Mouse (Mus musculus) liver, embryonic 12.5 days (tissue): ENCODE measurements around the gene Selenow. TPM values are rescaled to one million over a fixed set of nuclear protein-coding genes. Genes with fewer than 3 reads are reported as not detected.
A peak's percentile ranks its signal among the peaks of the same experiment; 100 is the strongest.

ENCODE experiments used
- ATAC-seq: fragments of 200-750 bp; cut with Nextera tagmentation; 2 replicates; pipeline ENCODE4 v1.8.0; 2017; ENCODE audit warnings: moderate number of reproducible peaks, mild to moderate bottlenecking, moderate library complexity
- H3K27ac ChIP-seq: fragments of 300-500 bp; sonication (generic); 2 replicates; pipeline ENCODE4 v1.5.1; 2016; ENCODE audit warnings: mild to moderate bottlenecking
- H3K27me3 ChIP-seq: fragments of 300-500 bp; sonication (generic); replicated peaks from 2 replicates; pipeline ENCODE4 v1.6.1; 2016; ENCODE audit warnings: mild to moderate bottlenecking, moderate library complexity
- H3K36me3 ChIP-seq: fragments of 300-500 bp; sonication (generic); 2 replicates; pipeline ENCODE4 v1.6.1; 2016; ENCODE audit warnings: mild to moderate bottlenecking, moderate library complexity
- H3K4me1 ChIP-seq: fragments of 300-500 bp; sonication (generic); 2 replicates; pipeline ENCODE4 v1.6.1; 2016
- H3K4me2 ChIP-seq: fragments of 300-500 bp; sonication (generic); 2 replicates; pipeline ENCODE4 v1.6.1; 2016; ENCODE audit warnings: mild to moderate bottlenecking, moderate library complexity
- H3K4me3 ChIP-seq: fragments of 300-500 bp; sonication (generic); 2 replicates; pipeline ENCODE4 v1.5.1; 2016; ENCODE audit warnings: mild to moderate bottlenecking, moderate library complexity
- H3K9ac ChIP-seq: fragments of 300-500 bp; sonication (generic); 2 replicates; pipeline ENCODE4 v1.6.1; 2016; ENCODE audit warnings: mild to moderate bottlenecking, moderate library complexity
- H3K9me3 ChIP-seq: fragments of 300-500 bp; sonication (generic); replicated peaks from 2 replicates; pipeline ENCODE4 v1.6.1; 2016; ENCODE audit warnings: mild to moderate bottlenecking, moderate library complexity
- WGBS: fragments of 180-500 bp; shearing (Covaris S2); methylation state at CpG from one replicate; pipeline ENCODE4 v1.1.7; 2016; ENCODE audit not compliant: insufficient replicate concordance; 5-methylcytosine and 5-hydroxymethylcytosine counted together
- polyA plus RNA-seq: library from polyadenylated mRNA; unstranded; fragments of >200 nt; fragmentation: Nextera tagmentation; extraction: Ambion mirVana; gene quantifications from 2 replicates; pipeline ENCODE4 v1.2.1, GENCODE M21; 2016

Selenow gene
- polyA plus RNA-seq, 1 experiment from 2014 or later = 445 TPM

DNA sequence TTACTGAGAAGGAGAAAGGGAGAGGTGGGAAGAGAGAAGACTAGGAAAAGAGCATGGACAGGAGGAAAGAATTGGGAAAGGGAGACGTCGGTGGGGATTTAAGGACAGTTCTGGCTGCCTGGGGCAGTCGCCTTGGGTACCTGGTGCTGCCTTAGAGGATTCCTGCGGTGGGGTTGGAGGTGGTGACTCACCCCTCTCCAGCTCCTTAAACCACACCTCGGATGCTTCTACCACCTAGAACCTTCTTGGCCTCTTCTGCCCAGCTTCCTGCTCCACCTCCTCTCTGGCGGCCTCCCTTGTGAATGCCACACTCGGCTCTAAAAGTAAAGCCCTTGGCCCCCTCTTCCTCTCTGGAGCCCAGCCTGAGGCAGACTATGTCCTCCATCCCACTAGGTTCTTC lies 33.3 kb upstream of the Selenow start:
- peaks cover 27% of the 10 kb centered on the region for H3K27me3 ChIP-seq
- no peak for ATAC-seq
- H3K4me1 ChIP-seq = peaks cover 58% of the 10 kb centered on the region
- 0 out of 2 replicates have a peak, but pooled peaks cover 4% of the 10 kb centered on the region for H3K36me3 ChIP-seq
- WGBS = 0% methylated on average over 7 of the region's 7 CpGs
- H3K9me3 ChIP-seq = 0 out of 2 replicates have a peak, but pooled peaks cover 4% of the 10 kb centered on the region
- H3K27ac ChIP-seq = peak overlapping the region; percentile 70; the same call in 1 of the 2 replicates
- peak overlapping the region; percentile 72 for H3K4me2 ChIP-seq
- H3K4me3 ChIP-seq = peak overlapping the region; percentile 41
- H3K9ac ChIP-seq = peak overlapping the region; percentile 49

DNA sequence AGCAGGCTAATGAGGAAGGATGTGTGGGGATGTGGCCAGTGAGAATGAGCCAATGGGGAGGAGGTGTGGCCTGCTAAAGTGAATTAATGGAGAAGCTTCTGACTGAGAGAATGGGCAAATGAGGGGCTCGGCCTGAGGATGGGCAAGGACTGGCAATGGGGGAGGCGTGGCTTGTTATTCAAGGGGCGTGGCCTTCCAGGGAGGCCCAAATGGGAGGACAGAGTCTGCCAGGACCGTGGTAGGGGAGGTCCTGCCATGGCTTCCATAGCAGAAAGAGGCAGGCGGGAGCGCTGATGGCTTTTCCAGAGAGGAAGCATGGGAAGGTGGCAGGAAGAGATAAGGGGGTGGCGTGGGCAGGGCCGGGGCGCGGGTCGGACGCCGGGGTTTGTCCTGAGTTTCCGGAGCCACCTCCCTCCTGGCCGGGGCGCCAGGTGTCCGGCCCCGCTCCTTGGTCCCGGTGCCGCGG lies 32.8 kb upstream of the Selenow start:
- Histone ChIP-seq H3K9ac (peak overlapping the region; percentile 49), H3K27ac (peak overlapping the region; percentile 70), H3K4me2 (peak overlapping the region; percentile 72), H3K27me3 (peaks cover 30% of the 10 kb centered on the region), H3K9me3 (0 out of 2 replicates have a peak, but pooled peaks cover 4% of the 10 kb centered on the region), H3K36me3 (0 out of 2 replicates have a peak, but pooled peaks cover 4% of the 10 kb centered on the region), H3K4me3 (peak overlapping the region; percentile 41), H3K4me1 (peaks cover 60% of the 10 kb centered on the region)
- ATAC-seq = peak; percentile 57
- WGBS = 2% methylated on average over 21 of the region's 21 CpGs

- Histone ChIP-seq H3K4me1 (peaks cover 65% of the 10 kb centered on the region), H3K4me3 (no peak overlapping the region), H3K4me2 (peak overlapping the region; percentile 72), H3K9ac (no peak overlapping the region), H3K9me3 (0 out of 2 replicates have a peak, but pooled peaks cover 4% of the 10 kb centered on the region), H3K27me3 (peaks cover 36% of the 10 kb centered on the region), H3K27ac (peak overlapping the region; percentile 70), H3K36me3 (0 out of 2 replicates have a peak, but pooled peaks cover 4% of the 10 kb centered on the region)
- ATAC-seq = peak; percentile 62
- 26% methylated on average over 7 of the region's 7 CpGs for WGBS
Observed at GRCm38 (mm10) chr7:15954436-15954835, 32.2 kb upstream of the Selenow start.

DNA sequence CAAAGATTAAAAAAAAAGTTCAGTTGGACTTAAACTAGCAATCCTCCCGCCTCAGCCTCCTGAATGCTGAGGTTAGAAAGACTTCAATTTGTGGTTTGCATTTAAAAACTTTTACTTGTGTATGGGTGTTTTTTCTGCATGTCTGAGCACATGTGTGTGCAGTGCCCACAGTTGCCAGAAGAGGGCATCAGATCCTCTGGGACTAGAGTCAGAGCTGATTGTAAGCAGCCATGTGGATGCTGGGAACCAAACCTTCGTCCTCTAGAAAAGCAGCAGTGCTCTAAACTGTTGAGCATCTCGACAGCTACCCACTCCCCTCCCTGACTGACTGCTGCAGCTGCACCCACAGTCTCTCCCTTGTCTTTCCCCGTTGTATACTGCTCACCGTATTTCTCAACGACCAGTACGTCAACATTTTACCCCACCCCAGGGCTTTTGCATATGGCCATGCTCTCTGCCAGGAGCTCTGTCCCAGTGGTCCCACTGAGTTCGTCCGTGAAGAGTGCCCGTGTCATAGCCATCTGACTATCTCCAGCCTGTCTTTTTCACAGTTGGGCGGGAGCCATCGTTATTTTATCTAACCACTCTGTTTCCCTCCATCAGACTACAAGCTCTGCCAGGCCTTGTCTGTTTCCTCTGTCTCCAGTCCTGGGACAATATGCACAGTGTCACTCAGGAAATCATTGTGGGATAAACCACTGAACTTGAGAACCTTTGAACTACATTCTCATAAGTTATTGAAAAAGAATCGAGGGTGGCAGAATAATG lies 31.3 kb upstream of the Selenow start:
- H3K36me3 ChIP-seq = 0 out of 2 replicates have a peak, but pooled peaks cover 4% of the 10 kb centered on the region
- H3K4me3 ChIP-seq = no peak overlapping the region
- H3K9me3 ChIP-seq = 0 out of 2 replicates have a peak, but pooled peaks cover 4% of the 10 kb centered on the region
- peaks cover 74% of the 10 kb centered on the region for H3K4me1 ChIP-seq
- peak overlapping the region; percentile 71 for H3K27ac ChIP-seq
- H3K27me3 ChIP-seq = peaks cover 36% of the 10 kb centered on the region
- ATAC-seq = no peak
- no peak overlapping the region for H3K4me2 ChIP-seq
- no peak overlapping the region for H3K9ac ChIP-seq
- WGBS = 53% methylated on average over 13 of the region's 13 CpGs

GRCm38 (mm10) chr7:15952416-15952815 lies 30.2 kb upstream of the Selenow start:
- 0 out of 2 replicates have a peak, but pooled peaks cover 4% of the 10 kb centered on the region for H3K9me3 ChIP-seq
- ATAC-seq = peak; percentile 86
- no peak overlapping the region for H3K9ac ChIP-seq
- 32% methylated on average over 3 of the region's 3 CpGs for WGBS
- H3K27ac ChIP-seq = peak overlapping the region; percentile 71
- peaks cover 85% of the 10 kb centered on the region for H3K4me1 ChIP-seq
- H3K27me3 ChIP-seq = peaks cover 33% of the 10 kb centered on the region
- peak overlapping the region; percentile 21; the same call in 1 of the 2 replicates for H3K4me2 ChIP-seq
- 0 out of 2 replicates have a peak, but pooled peaks cover 2% of the 10 kb centered on the region for H3K36me3 ChIP-seq
- no peak overlapping the region for H3K4me3 ChIP-seq

DNA sequence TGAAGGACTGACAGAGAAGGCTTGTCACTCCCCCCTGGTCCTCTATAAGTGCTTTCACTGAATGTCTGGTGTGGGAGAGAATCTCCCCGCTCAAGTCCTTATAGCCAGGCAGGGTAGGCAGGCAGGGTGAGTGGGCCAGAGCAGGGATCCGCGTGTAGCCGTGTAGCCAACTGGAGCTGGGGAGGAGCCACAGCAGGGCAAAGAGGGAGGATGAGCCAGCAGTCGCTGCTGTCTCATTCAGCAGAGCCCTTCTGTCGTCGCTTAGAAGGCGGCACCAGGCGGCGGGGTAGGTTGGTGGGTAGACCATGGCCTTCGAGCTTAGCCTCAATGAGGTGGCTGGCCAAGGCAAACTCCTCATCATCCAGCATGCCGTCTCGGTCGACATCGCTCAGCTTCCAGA lies 27.8 kb upstream of the Selenow start:
- ATAC-seq = no peak
- H3K27ac ChIP-seq = no peak overlapping the region
- H3K4me1 ChIP-seq = peaks cover 90% of the 10 kb centered on the region
- no peak overlapping the region for H3K4me3 ChIP-seq
- no peak overlapping the region for H3K4me2 ChIP-seq
- H3K9ac ChIP-seq = no peak overlapping the region
- 0 out of 2 replicates have a peak, but pooled peaks cover 4% of the 10 kb centered on the region for H3K9me3 ChIP-seq
- 79% methylated on average over 15 of the region's 15 CpGs for WGBS
- peaks cover 12% of the 10 kb centered on the region for H3K27me3 ChIP-seq
- no peaks in the 10 kb centered on the region for H3K36me3 ChIP-seq

DNA sequence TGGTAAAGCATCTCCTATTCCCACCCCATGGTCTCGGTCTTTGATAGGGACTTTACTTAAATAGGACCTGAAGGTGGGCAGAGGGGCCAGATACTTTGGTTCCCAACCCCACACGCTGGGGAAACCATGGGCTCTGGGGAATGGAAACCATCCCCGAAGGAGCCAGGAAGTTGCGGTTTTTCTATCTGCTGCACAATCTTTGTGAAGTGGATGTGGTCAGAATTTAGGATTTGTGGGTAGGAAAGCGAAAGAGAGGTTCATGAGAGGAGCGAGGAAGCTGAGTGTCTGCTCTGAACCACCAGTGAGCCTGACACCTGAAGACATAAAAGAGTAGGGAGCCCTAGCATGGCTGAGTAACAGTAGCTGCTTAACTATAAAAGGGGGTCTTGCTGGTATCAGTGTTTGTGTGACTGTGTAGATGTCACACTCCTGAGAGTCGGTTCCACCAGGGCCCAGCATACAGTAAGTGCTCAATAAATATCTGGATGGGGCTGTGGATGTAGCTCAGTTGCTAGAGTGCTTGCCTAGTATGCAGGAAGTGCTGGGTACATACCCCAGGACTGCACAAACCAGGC lies 27.1 kb upstream of the Selenow start:
- Histone ChIP-seq H3K9me3 (0 out of 2 replicates have a peak, but pooled peaks cover 4% of the 10 kb centered on the region), H3K4me1 (peaks cover 90% of the 10 kb centered on the region), H3K36me3 (peaks cover 7% of the 10 kb centered on the region), H3K27ac (no peak overlapping the region; the same call in 1 of the 2 replicates), H3K9ac (peak overlapping the region; percentile 69; the same call in 1 of the 2 replicates), H3K4me2 (peak overlapping the region; percentile 82), H3K27me3 (peaks cover 12% of the 10 kb centered on the region), H3K4me3 (no peak overlapping the region)
- ATAC-seq = no peak
- 44% methylated on average over 7 of the region's 7 CpGs for WGBS

- WGBS = 3% methylated on average over 23 of the region's 23 CpGs
- Histone ChIP-seq H3K27ac (peak overlapping the region; percentile 61), H3K36me3 (peaks cover 15% of the 10 kb centered on the region), H3K4me3 (peak overlapping the region; percentile 45), H3K9me3 (0 out of 2 replicates have a peak, but pooled peaks cover 2% of the 10 kb centered on the region), H3K4me1 (peaks cover 87% of the 10 kb centered on the region), H3K27me3 (peaks cover 12% of the 10 kb centered on the region), H3K4me2 (peak overlapping the region; percentile 82), H3K9ac (peak overlapping the region; percentile 69)
- peak; percentile 62 for ATAC-seq
Observed at GRCm38 (mm10) chr7:15948381-15948941, 26.3 kb upstream of the Selenow start.

DNA sequence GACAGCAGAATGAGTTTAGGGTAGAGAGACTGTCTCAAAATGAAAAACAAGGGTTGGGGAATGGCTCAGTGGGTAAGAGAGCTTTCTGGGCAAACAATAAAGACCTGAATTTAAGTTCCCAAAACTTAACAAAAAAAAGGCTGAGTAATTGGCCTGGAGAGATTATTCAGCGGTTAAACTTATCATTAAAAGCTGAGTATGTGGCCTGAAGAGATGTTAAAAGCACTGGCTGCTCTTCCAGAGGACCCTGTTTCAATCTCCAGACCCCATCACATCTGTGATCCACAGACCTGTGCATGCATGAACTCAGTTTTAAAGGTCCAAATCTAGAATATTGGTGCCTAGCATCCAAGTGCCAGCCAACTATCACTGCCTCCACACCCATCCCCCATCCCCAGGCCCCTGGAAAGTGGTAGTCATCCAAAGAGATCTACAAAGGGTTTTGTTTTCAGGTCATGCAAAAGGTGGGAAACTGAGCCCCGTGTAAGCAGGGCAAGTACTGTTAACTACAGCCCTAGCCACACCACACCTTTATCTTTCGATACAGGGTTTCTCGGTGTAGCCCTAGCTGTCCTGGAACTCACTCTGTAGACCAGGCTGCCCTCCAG lies 25.6 kb upstream of the Selenow start:
- H3K4me2 ChIP-seq = peak overlapping the region; percentile 82
- H3K27me3 ChIP-seq = peaks cover 12% of the 10 kb centered on the region
- 24% methylated on average over 4 of the region's 4 CpGs for WGBS
- H3K27ac ChIP-seq = peak overlapping the region; percentile 61
- no peaks in the 10 kb centered on the region for H3K9me3 ChIP-seq
- H3K36me3 ChIP-seq = peaks cover 22% of the 10 kb centered on the region
- H3K4me3 ChIP-seq = peak overlapping the region; percentile 45; the same call in 1 of the 2 replicates
- peak overlapping the region; percentile 69 for H3K9ac ChIP-seq
- peaks cover 83% of the 10 kb centered on the region for H3K4me1 ChIP-seq
- peak; percentile 8 for ATAC-seq

DNA sequence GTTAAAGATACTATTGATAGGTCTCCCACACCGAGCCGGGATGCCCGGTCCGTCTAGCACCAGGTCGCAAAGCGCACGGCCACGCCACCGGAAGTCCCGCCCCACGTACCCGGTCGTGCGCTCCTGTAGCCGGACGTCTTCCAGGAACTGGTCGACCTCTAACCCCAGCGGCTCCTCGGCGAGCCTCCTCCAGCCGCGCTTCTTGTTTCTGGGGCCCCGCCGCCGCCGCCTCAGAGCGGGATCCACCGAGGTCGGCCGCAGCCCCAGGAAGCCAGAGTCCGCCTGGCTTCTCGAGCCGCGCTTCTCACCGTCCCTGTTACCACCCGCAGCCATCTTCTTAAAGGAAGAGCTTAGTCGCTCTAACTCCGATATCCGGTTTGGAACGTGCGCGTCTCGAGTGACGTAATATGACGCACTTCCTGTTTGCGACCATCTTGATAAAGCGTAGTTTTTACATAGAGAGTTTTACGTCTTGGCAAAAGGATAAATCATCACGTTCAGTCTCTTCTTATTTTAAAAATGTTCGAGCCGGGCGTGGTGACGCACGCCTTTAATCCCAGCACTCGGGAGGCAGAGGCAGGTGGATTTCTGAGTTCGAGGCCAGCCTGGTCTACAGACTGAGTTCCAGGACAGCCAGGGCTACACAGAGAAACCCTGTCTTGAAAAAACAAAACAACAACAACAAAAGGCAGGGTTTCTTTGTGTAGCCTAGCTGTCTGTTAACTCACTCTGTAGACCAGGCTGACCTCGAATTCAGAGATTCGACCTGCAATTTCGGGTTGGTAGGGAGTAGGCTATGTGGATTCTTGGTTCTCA lies 23.7 kb upstream of the Selenow start, which contains the start of gene Nop53:
Gene Nop53 (minus strand): TSS at position 354 of the 816 bp plus-strand sequence.
- Histone ChIP-seq H3K27me3 (peaks cover 12% of the 10 kb centered on the region), H3K4me1 (peaks cover 65% of the 10 kb centered on the region), H3K4me3 (peak within 1 kb of the TSS; percentile 84), H3K36me3 (peaks cover 40% of the 10 kb centered on the region), H3K4me2 (peak within 1 kb of the TSS; percentile 80), H3K9me3 (no peaks in the 10 kb centered on the region), H3K9ac (peak within 1 kb of the TSS; percentile 81), H3K27ac (peak within 1 kb of the TSS; percentile 94)
- 1% methylated on average over 59 of the region's 59 CpGs for WGBS
- ATAC-seq = peak; percentile 87
